Mouse (Mus musculus): Measurements from ENCODE around the gene Tmem236.

DNA sequence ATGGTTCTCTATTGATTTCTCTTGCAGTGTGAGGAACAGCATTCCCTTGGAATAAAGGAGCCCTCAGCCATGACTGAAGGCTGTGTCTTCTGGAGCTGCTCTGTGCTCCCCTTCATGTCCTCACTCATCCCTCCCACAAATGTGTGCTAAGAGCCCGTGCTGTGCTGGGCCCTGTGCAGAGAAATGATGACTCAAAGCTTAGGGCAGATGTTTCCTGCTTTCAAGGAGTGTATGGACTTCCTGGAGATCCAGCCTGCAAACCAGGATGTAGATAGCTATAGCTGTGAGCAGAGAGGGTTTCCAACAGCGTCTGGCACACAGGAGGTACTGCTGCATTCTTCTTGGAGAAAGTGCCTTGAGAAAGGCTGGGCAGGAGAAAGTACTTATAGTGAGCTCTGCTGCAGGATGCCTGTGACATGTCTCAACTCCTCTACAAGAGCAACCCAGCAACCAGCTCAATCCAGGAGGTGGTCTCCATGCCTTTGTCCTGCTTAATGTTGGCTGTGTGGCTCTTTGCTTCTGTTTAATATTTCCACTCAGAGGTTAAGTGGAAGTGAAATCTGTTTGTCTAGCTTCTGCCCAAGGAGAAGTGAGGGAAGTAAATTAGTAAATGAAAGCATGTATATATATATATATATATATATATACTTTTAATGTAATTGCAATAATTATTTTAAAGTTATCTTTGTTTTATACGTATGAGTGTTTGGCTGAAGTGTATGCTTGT is 8.5 kb upstream of the Tmem236 start:
- TF ChIP-seq POLR2A (IDR thresholded peaks at IDR 0.05; ENCODE audit: control insufficient read depth, extremely low read depth, insufficient read depth, low read length, poor library complexity): no peak
- no peak for TF ChIP-seq CTCF (IDR thresholded peaks at IDR 0.05; ENCODE audit: borderline replicate concordance, control insufficient read depth, extremely low read depth, insufficient read depth, low read length, poor library complexity)
